Mouse (Mus musculus): ENCODE data around the gene Nudt4. TPM values are rescaled to one million over a fixed set of nuclear protein-coding genes. Genes with fewer than 3 reads are reported as not detected.
A peak's percentile ranks its signal among the peaks of the same experiment; 100 is the strongest.

Gene Nudt4
- total RNA-seq, 2 experiments from 2014 or later: 64.1 to 66.4 TPM

DNA sequence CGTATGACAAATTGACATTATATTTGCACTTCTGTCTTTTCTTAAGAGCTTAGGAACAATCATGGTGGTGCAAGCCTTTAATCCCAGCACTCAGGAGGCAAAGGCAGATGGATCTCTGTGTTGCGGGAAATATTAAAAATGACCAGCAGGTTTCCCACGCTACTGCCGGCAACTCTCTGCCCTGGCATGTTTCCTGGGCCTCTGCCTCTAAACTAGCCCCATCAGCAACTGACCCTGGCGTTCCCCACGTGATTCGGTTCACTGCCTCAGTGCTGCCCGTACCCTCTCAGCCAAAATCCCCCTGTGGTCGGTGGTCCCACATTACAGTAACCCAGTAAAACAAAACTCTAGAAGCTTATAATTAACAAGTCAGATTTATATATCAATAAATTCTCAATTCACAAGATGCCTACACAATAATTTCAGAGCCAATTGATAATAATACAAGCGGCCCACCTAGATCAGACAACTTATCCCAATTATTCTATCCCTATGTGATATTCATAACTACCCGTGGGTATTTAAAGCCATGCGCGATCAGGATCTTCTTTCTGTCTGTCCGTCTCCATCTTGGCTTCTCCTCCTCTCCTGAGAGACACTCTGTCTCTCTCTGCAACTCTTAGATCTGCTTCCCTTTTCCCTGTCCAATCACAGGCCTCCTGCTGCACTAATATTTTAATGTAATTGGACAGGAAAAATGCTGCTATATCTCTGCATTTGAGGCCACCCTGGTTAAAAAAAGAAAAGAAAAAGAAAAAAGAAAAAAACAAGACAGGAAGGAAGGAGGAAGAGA is 60.3 kb downstream of the Nudt4 start:
- DNase-seq (ENCODE audit: low spot score in 2 of 2): no peak

- peak; percentile 81 to 92 for DNase-seq (ENCODE audit: low spot score in 2 of 2)
These were observed 62.4 kb downstream of the Nudt4 start, which contains the start of gene Mrpl42 for GRCm38 (mm10) chr10:95501463-95502081. Mrpl42 (minus strand) TSS chr10:95501940.

DNA sequence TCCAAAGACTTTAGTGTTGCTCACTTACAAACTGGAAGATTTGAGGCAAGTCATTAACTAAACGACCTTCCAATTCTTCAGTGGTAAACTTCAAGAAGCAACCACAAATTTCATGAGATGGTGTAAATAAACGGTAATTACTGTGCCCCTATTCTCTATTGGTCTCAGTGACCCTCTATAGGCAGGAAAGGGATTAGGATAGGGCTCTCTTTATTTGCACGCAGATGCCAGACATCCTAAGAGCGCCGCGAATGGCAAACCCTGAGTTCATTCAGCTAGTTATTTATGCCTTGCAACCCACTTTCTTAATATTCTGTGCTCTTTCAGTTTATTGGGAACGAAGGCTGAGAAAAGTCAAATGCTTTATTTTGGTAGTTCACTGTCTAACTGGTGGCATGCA is 62.9 kb downstream of the Nudt4 start:
- no peak for DNase-seq (ENCODE audit: low spot score in 2 of 2)

Small RNAs within 50 kb of the gene (microRNA-seq; reads per million reads assigned to microRNA genes)
- 2.3 to 2.7 reads per million in 2 experiments for gene Mir3058

Other genes with a start within 250 kb of the Nudt4 start
- 1 to 10 TPM; 5.7 to 6.7 TPM for gene Cradd, start 240.0 kb downstream of the Nudt4 start, total RNA-seq (2021)
- gene Socs2, start 147.0 kb downstream of the Nudt4 start, total RNA-seq (2021): 10 to 100 TPM; 30.6 to 32.9 TPM
- 10 to 100 TPM; 74.3 to 74.4 TPM for gene Mrpl42, start 62.2 kb downstream of the Nudt4 start, total RNA-seq (2021)
- gene Ube2n, start 49.0 kb downstream of the Nudt4 start, total RNA-seq (2021): 100 to 1,000 TPM; 196 to 206 TPM
- not detected for gene Anapc15-ps, start 109.3 kb upstream of the Nudt4 start, total RNA-seq (2021)

Data from layer of hippocampus, adult 18-20 months (tissue).